Mouse (Mus musculus): ENCODE data around the gene Ugt1a6a. TPM values are rescaled to one million over a fixed set of nuclear protein-coding genes. Genes with fewer than 3 reads are reported as not detected.

Gene Ugt1a6a
- polyA plus RNA-seq, 1 experiment from 2014 or later, result 2.1 TPM

- ATAC-seq, result peak; percentile 5; the same call in 1 of the 2 replicates
- Histone ChIP-seq H3K36me3 (peaks cover 44% of the 10 kb centered on the region), H3K4me1 (peaks cover 39% of the 10 kb centered on the region), H3K27ac (no peak overlapping the region), H3K9me3 (replicated peaks) (peaks cover 25% of the 10 kb centered on the region), H3K27me3 (replicated peaks) (no peaks in the 10 kb centered on the region), H3K9ac (no peak overlapping the region), H3K4me2 (no peak overlapping the region), H3K4me3 (no peak overlapping the region)
- 56% methylated on average over 8 of the region's 8 CpGs for WGBS (ENCODE audit: insufficient replicate concordance)
Measured at GRCm38 (mm10) chr1:88258881-88259642, 124.5 kb downstream of the Ugt1a6a start.

DNA sequence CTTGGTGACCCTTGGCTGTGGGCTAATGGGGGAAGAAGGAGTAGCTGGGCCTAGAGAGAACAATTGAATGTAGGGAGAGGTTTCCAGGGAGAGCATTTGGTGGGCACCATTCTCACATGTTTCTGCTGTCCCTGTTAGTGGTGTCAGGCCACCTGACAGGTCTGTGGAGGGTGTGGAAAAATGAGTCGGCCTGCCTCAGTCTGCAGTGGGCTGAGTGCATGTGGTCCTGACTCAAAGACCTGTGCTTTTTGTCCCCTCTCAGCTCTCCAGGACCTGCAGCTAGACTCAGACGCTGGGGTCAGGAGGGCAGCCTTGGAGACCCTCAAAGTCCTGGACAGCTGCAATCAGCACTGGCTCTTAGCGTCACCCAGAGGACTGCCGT lies 125.0 kb downstream of the Ugt1a6a start:
- Histone ChIP-seq H3K4me3 (no peak overlapping the region), H3K9me3 (replicated peaks) (peaks cover 19% of the 10 kb centered on the region), H3K27ac (0 out of 2 replicates have a peak overlapping the region, but pooled peaks have one; percentile 0), H3K4me2 (no peak overlapping the region), H3K27me3 (replicated peaks) (no peaks in the 10 kb centered on the region), H3K9ac (no peak overlapping the region), H3K4me1 (peaks cover 39% of the 10 kb centered on the region), H3K36me3 (peaks cover 50% of the 10 kb centered on the region)
- 69% methylated on average over 4 of the region's 4 CpGs for WGBS (ENCODE audit: insufficient replicate concordance)
- ATAC-seq, result peak; percentile 5; the same call in 1 of the 2 replicates

DNA sequence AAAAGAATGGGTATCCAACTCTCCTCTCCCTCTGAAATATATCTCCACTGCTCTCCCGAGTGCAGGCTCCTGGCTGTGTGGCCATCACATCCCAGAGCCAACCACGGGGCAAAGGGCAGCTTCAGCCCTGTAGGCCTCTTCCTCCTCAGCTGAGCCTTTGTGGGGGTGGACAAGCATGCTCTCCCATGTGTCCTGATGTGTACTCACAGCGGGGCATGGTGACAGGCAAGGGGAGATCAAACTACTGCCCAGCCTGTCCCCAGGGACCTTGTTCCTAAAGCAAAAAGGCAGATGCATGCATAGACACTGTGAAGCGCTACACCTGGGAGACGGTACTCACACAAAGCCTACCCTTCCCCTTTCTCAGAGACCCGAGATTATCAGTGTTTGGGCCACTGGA lies 125.5 kb downstream of the Ugt1a6a start:
- 65% methylated on average over 6 of the region's 6 CpGs for WGBS (ENCODE audit: insufficient replicate concordance)
- H3K27me3 ChIP-seq (replicated peaks), result no peaks in the 10 kb centered on the region
- H3K9ac ChIP-seq, result no peak overlapping the region
- ATAC-seq, result peak; percentile 46
- H3K9me3 ChIP-seq (replicated peaks), result peaks cover 15% of the 10 kb centered on the region
- H3K4me3 ChIP-seq, result no peak overlapping the region
- no peak overlapping the region for H3K4me2 ChIP-seq
- peaks cover 39% of the 10 kb centered on the region for H3K4me1 ChIP-seq
- H3K36me3 ChIP-seq, result peaks cover 55% of the 10 kb centered on the region
- no peak overlapping the region for H3K27ac ChIP-seq

DNA sequence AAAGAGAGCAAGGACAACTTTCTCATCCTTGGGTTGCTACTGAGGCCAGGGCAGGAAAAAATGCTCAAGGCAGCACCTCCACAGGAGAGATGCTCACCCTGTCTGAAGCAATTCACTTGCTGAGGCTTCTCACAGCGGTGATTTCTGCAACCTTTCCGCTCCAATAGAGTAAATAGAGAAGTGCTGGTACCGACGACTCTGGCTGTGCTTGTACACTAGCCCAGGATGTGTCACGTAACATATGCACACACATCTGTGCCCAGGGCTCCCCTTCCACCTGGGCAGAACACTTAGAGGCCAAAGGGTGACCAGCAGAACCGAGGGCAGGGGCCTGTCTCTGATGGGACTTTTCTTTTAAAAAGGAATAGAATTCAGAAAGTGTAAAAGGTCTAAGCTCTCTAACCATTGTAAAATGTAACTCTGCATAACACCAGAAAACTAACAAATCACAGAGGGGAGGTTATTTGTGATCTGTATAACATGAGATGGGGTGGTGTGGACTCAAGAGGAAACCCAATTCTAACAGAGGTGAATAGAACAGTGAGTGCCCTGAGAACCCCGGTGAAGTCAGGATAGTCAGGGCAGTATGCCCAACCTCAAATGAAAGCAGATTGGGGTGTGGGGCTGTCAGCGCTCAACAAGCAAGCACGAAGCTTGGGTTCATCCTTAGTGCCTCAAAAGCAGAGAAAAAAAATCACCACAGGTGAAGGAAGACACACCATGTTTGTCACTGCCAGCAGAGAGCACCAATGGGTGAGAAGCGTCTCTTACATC lies 126.2 kb downstream of the Ugt1a6a start:
- no peaks in the 10 kb centered on the region for H3K27me3 ChIP-seq (replicated peaks)
- no peak overlapping the region for H3K27ac ChIP-seq
- H3K9ac ChIP-seq, result no peak overlapping the region
- no peak overlapping the region for H3K4me2 ChIP-seq
- no peak for ATAC-seq
- peaks cover 39% of the 10 kb centered on the region for H3K4me1 ChIP-seq
- 74% methylated on average over 10 of the region's 10 CpGs for WGBS (ENCODE audit: insufficient replicate concordance)
- no peak overlapping the region for H3K4me3 ChIP-seq
- H3K9me3 ChIP-seq (replicated peaks), result peaks cover 8% of the 10 kb centered on the region; the same call in 1 of the 2 replicates
- peaks cover 62% of the 10 kb centered on the region for H3K36me3 ChIP-seq

DNA sequence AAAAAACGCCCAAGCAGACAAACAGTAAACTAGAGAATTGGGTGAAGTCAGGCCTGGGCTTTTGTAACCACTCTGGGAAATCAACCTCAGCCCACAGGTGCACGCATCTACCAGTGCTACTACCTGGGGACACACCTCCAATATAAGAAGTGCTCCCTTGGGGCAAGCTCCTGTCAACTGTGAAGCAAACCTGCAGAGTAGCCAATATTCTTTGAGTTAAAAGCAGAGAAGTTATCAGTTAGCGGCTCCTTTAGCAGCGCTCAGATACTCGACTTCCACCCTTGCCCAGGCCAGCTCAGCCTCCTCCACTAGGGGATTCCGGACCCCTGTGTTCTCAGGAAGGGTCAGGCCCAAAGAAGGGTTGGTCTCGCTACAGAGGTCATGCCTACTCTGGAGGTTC lies 127.1 kb downstream of the Ugt1a6a start:
- peak; percentile 1 for ATAC-seq
- Histone ChIP-seq H3K9me3 (replicated peaks) (no peaks in the 10 kb centered on the region; the same call in 1 of the 2 replicates), H3K4me2 (no peak overlapping the region), H3K27me3 (replicated peaks) (no peaks in the 10 kb centered on the region), H3K4me1 (peaks cover 39% of the 10 kb centered on the region), H3K4me3 (no peak overlapping the region), H3K9ac (no peak overlapping the region), H3K27ac (0 out of 2 replicates have a peak overlapping the region, but pooled peaks have one; percentile 0), H3K36me3 (peaks cover 71% of the 10 kb centered on the region)
- WGBS (ENCODE audit: insufficient replicate concordance), result 72% methylated on average over 7 of the region's 7 CpGs

GRCm38 (mm10) chr1:88262255-88262654 lies 127.6 kb downstream of the Ugt1a6a start:
- Histone ChIP-seq H3K9me3 (replicated peaks) (no peaks in the 10 kb centered on the region), H3K4me1 (peaks cover 39% of the 10 kb centered on the region), H3K4me2 (no peak overlapping the region), H3K36me3 (peaks cover 76% of the 10 kb centered on the region), H3K4me3 (no peak overlapping the region), H3K9ac (no peak overlapping the region), H3K27ac (no peak overlapping the region), H3K27me3 (replicated peaks) (no peaks in the 10 kb centered on the region)
- ATAC-seq, result no peak
- 83% methylated on average over 4 of the region's 4 CpGs for WGBS (ENCODE audit: insufficient replicate concordance)

DNA sequence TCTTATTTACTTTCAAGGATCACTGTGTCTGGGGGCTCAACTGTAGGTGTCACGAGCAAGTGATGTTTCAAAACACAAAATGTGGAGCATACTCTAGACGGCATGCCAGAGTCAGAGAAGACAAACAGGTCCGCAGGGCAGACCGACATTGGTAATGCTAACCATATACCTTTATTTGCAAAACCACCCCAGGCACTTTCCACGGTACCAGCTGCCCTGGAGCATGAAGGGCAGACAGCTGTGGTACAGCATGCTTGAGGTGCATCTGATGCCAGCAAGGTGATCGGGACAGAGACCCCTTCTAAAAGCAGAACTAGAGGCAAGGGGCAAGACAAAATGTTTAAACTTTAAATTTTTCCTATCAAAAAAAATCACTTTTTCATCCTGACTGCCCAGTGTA lies 128.4 kb downstream of the Ugt1a6a start:
- no peaks in the 10 kb centered on the region for H3K9me3 ChIP-seq (replicated peaks)
- H3K9ac ChIP-seq, result no peak overlapping the region
- H3K4me3 ChIP-seq, result no peak overlapping the region
- no peaks in the 10 kb centered on the region for H3K27me3 ChIP-seq (replicated peaks)
- WGBS (ENCODE audit: insufficient replicate concordance), result 67% methylated on average over 6 of the region's 6 CpGs
- no peak overlapping the region for H3K27ac ChIP-seq
- no peak overlapping the region for H3K4me2 ChIP-seq
- ATAC-seq, result no peak
- peaks cover 83% of the 10 kb centered on the region for H3K36me3 ChIP-seq
- H3K4me1 ChIP-seq, result peaks cover 39% of the 10 kb centered on the region

GRCm38 (mm10) chr1:88263778-88264177 lies 129.2 kb downstream of the Ugt1a6a start:
- ATAC-seq, result no peak
- Histone ChIP-seq H3K36me3 (peaks cover 91% of the 10 kb centered on the region), H3K9me3 (replicated peaks) (no peaks in the 10 kb centered on the region), H3K9ac (no peak overlapping the region), H3K4me2 (no peak overlapping the region), H3K4me1 (peaks cover 39% of the 10 kb centered on the region), H3K27ac (no peak overlapping the region), H3K4me3 (no peak overlapping the region), H3K27me3 (replicated peaks) (no peaks in the 10 kb centered on the region)
- 84% methylated on average over 5 of the region's 5 CpGs for WGBS (ENCODE audit: insufficient replicate concordance)

DNA sequence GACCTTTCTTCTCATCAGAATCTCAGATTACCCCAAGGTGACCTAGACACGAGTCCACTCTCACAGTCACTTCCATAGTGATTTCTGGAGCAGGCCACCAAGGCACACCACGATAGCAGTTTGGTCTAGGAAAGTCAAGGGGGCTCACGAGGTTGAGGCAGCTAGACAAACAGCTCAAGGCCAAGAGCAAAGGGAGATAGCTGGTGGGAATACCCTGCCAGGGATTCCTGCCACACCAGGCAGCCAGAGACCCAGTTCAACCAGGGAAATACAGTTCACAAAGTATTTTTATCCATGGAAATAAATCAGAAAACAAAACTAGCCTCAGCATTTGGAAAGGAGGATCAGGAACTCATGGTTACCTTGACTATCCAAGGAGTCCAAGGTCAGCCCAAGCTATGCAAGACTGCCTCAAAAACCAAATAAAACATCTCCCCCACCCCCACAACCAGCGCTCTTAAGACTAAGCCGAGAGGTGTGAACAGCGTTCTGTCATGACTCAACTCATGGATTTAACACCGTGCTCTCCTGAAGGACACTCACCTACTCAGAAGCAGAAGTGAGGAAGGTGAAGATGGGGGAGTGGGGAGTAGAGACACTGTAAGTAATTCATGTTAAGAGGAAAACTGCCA lies 129.7 kb downstream of the Ugt1a6a start:
- Histone ChIP-seq H3K4me2 (no peak overlapping the region), H3K9ac (no peak overlapping the region), H3K9me3 (replicated peaks) (no peaks in the 10 kb centered on the region), H3K36me3 (peaks cover 97% of the 10 kb centered on the region), H3K4me1 (peaks cover 36% of the 10 kb centered on the region), H3K4me3 (no peak overlapping the region), H3K27ac (no peak overlapping the region), H3K27me3 (replicated peaks) (no peaks in the 10 kb centered on the region)
- WGBS (ENCODE audit: insufficient replicate concordance), result 84% methylated on average over 7 of the region's 7 CpGs
- no peak for ATAC-seq

GRCm38 (mm10) chr1:88264869-88265240 lies 130.2 kb downstream of the Ugt1a6a start:
- 74% methylated on average over 4 of the region's 4 CpGs for WGBS (ENCODE audit: insufficient replicate concordance)
- no peak overlapping the region for H3K27ac ChIP-seq
- H3K27me3 ChIP-seq (replicated peaks), result no peaks in the 10 kb centered on the region
- no peaks in the 10 kb centered on the region for H3K9me3 ChIP-seq (replicated peaks)
- H3K9ac ChIP-seq, result no peak overlapping the region
- peaks cover 31% of the 10 kb centered on the region for H3K4me1 ChIP-seq
- peaks cover 100% of the 10 kb centered on the region for H3K36me3 ChIP-seq
- no peak overlapping the region for H3K4me2 ChIP-seq
- ATAC-seq, result no peak
- H3K4me3 ChIP-seq, result no peak overlapping the region

- no peak overlapping the region for H3K9ac ChIP-seq
- H3K4me3 ChIP-seq, result no peak overlapping the region
- peaks cover 96% of the 10 kb centered on the region for H3K36me3 ChIP-seq
- peaks cover 18% of the 10 kb centered on the region for H3K4me1 ChIP-seq
- H3K27me3 ChIP-seq (replicated peaks), result no peaks in the 10 kb centered on the region
- H3K27ac ChIP-seq, result no peak overlapping the region
- ATAC-seq, result no peak
- WGBS (ENCODE audit: insufficient replicate concordance), result 82% methylated on average over 13 of the region's 13 CpGs
- H3K4me2 ChIP-seq, result no peak overlapping the region
- H3K9me3 ChIP-seq (replicated peaks), result no peaks in the 10 kb centered on the region
Measured at GRCm38 (mm10) chr1:88266123-88266522, 131.5 kb downstream of the Ugt1a6a start.

DNA sequence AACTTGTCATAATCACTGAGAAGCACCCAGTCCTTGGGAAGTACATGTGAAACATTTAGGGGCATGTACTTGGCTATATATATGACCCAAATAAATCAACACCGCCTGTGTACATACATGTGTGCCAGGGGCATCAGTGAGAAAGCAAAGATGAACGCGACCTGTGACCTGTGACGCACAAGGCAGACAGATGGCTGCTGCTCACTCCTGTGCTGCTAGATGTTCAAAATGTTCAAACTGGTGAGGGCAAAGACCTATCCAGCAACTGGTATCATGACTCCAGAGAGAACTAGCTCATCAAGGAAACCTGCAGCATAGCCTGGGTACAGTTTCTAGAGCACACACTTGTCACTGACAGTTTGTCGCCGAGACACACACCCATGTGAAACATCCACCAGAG lies 132.9 kb downstream of the Ugt1a6a start:
- WGBS (ENCODE audit: insufficient replicate concordance), result 90% methylated on average over 6 of the region's 6 CpGs
- Histone ChIP-seq H3K9ac (no peak overlapping the region), H3K4me1 (peaks cover 5% of the 10 kb centered on the region), H3K27me3 (replicated peaks) (no peaks in the 10 kb centered on the region), H3K9me3 (replicated peaks) (no peaks in the 10 kb centered on the region), H3K4me2 (no peak overlapping the region), H3K4me3 (no peak overlapping the region), H3K27ac (no peak overlapping the region), H3K36me3 (peaks cover 96% of the 10 kb centered on the region)
- no peak for ATAC-seq
